Mouse (Mus musculus) left cerebral cortex, postnatal 36 days (tissue): Measurements from ENCODE around the gene Lrrc25. TPM values are rescaled to one million over a fixed set of nuclear protein-coding genes. Genes with fewer than 3 reads are reported as not detected.

Experiments
- DNase-seq, 2 experiments: peaks; one replicate each; pipeline ENCODE4 v3.0.0; 2021 to 2022; ENCODE audit warnings: low spot score in 2 of 2, mixed read lengths in 1 of 2
- intact Hi-C: fragments of 180-260 bp; cut with DNase I; formaldehyde crosslinking; loops from one replicate; pipeline ENCODE4 v1.15.1; 2025
- total RNA-seq, 2 experiments: library from RNA; stranded (reverse); gene quantifications; 2 replicates each; pipeline ENCODE4 v1.2.3; 2021

Lrrc25 gene
- total RNA-seq, 2 experiments from 2014 or later: 0.44 to 1.2 TPM

- peak; percentile 25 to 31 for DNase-seq
Observed at GRCm38 (mm10) chr8:70597417-70598272, 18.3 kb upstream of the Lrrc25 start.

GRCm38 (mm10) chr8:70598283-70598682, 17.7 kb upstream of the Lrrc25 start:
- DNase-seq: peak; percentile 82 to 85
- intact Hi-C loops: no loop called here

More at GRCm38 (mm10) chr8:70597417-70598272, 18.3 kb upstream of the Lrrc25 start:
- intact Hi-C loops: no loop called here

GRCm38 (mm10) chr8:70598722-70599121, 17.2 kb upstream of the Lrrc25 start:
- no peak for DNase-seq
- intact Hi-C loops: no loop called here

GRCm38 (mm10) chr8:70599507-70600290, 16.3 kb upstream of the Lrrc25 start:
- no peak for DNase-seq
- intact Hi-C loops: no loop called here

- no peak for DNase-seq
- intact Hi-C loops: no loop called here
Observed at GRCm38 (mm10) chr8:70600473-70601270, 15.3 kb upstream of the Lrrc25 start.

- intact Hi-C loops: no loop called here
- peak; percentile 78 to 83 for DNase-seq
Observed at GRCm38 (mm10) chr8:70601271-70601649, 14.7 kb upstream of the Lrrc25 start.

- DNase-seq: no peak
- intact Hi-C loops: no loop called here
Observed at GRCm38 (mm10) chr8:70602139-70602811, 13.7 kb upstream of the Lrrc25 start.

- DNase-seq: no peak
- intact Hi-C loops: no loop called here
Observed at GRCm38 (mm10) chr8:70604558-70604957, 11.4 kb upstream of the Lrrc25 start.

- DNase-seq: no peak
- intact Hi-C loops: no loop called here
Observed at GRCm38 (mm10) chr8:70605871-70606779, 9.8 kb upstream of the Lrrc25 start.

GRCm38 (mm10) chr8:70606780-70607602, 9.0 kb upstream of the Lrrc25 start:
- no peak for DNase-seq
- intact Hi-C loops: no loop called here

GRCm38 (mm10) chr8:70607603-70607897, 8.4 kb upstream of the Lrrc25 start:
- intact Hi-C loops: no loop called here
- DNase-seq: no peak

GRCm38 (mm10) chr8:70607898-70608748, 7.8 kb upstream of the Lrrc25 start:
- intact Hi-C loops: no loop called here

GRCm38 (mm10) chr8:70608749-70609367, 7.1 kb upstream of the Lrrc25 start, which contains the start of gene Ssbp4:
TSS of gene Ssbp4 (minus strand) at chr8:70608872.
- intact Hi-C loops: no loop called here
- no peak for DNase-seq

More at GRCm38 (mm10) chr8:70607898-70608748, 7.8 kb upstream of the Lrrc25 start:
- peak; percentile 68 to 70 for DNase-seq

GRCm38 (mm10) chr8:70609368-70609848, 6.5 kb upstream of the Lrrc25 start:
- intact Hi-C loops: no loop called here
- DNase-seq: peak; percentile 70 to 71

- intact Hi-C loops: loop anchor here (5.0 kb wide), 2 partner anchors 92 to 147 kb away; partner anchors contain the start of gene Iqcn
- peak; percentile 86 to 88 for DNase-seq
Observed at GRCm38 (mm10) chr8:70609849-70610795, 5.8 kb upstream of the Lrrc25 start.
